Mouse (Mus musculus) neural tube, embryonic 10.5 days (tissue): ENCODE measurements around the gene Kif9.

Experiments used
- DNase-seq: peaks from one replicate; pipeline ENCODE4 v3.0.0-alpha.2; 2017; ENCODE audit warnings: low spot score; ENCODE audit errors: extremely low spot score

The Kif9 gene

GRCm38 (mm10) chr9:110476124-110477091, at the start of gene Kif9, which contains the start of gene Klhl18:
TSS of gene Kif9 (plus strand) at chr9:110476958.
TSS of gene Klhl18 (minus strand) at chr9:110476694.
- peak; percentile 98 for DNase-seq

GRCm38 (mm10) chr9:110431241-110431640, 45.5 kb upstream of the Kif9 start:
- DNase-seq: no peak

- no peak for DNase-seq
Observed at GRCm38 (mm10) chr9:110433045-110433444, 43.7 kb upstream of the Kif9 start.

- no peak for DNase-seq
Observed at GRCm38 (mm10) chr9:110436041-110436440, 40.7 kb upstream of the Kif9 start.

- DNase-seq: no peak
Observed at GRCm38 (mm10) chr9:110440049-110440448, 36.7 kb upstream of the Kif9 start.

GRCm38 (mm10) chr9:110440559-110440958, 36.2 kb upstream of the Kif9 start:
- no peak for DNase-seq

- no peak for DNase-seq
Observed at GRCm38 (mm10) chr9:110448356-110448755, 28.4 kb upstream of the Kif9 start.

- DNase-seq: peak; percentile 79
Observed at GRCm38 (mm10) chr9:110448857-110449617, 27.7 kb upstream of the Kif9 start.

- no peak for DNase-seq
Observed at GRCm38 (mm10) chr9:110452523-110452922, 24.2 kb upstream of the Kif9 start.

- no peak for DNase-seq
Observed at GRCm38 (mm10) chr9:110457926-110458325, 18.8 kb upstream of the Kif9 start.

GRCm38 (mm10) chr9:110459145-110459727, 17.5 kb upstream of the Kif9 start:
- DNase-seq: no peak

GRCm38 (mm10) chr9:110460884-110461815, 15.6 kb upstream of the Kif9 start:
- DNase-seq: no peak

GRCm38 (mm10) chr9:110462321-110462720, 14.4 kb upstream of the Kif9 start:
- DNase-seq: no peak

GRCm38 (mm10) chr9:110463983-110464591, 12.7 kb upstream of the Kif9 start:
- DNase-seq: no peak

- DNase-seq: no peak
Observed at GRCm38 (mm10) chr9:110465336-110465735, 11.4 kb upstream of the Kif9 start.

- DNase-seq: no peak
Observed at GRCm38 (mm10) chr9:110466179-110466578, 10.6 kb upstream of the Kif9 start.

GRCm38 (mm10) chr9:110477951-110478350, 1.2 kb downstream of the Kif9 start:
- DNase-seq: no peak

GRCm38 (mm10) chr9:110478639-110479038, 1.9 kb downstream of the Kif9 start:
- DNase-seq: no peak

GRCm38 (mm10) chr9:110488841-110489240, 12.1 kb downstream of the Kif9 start:
- no peak for DNase-seq

- DNase-seq: no peak
Observed at GRCm38 (mm10) chr9:110490913-110491312, 14.2 kb downstream of the Kif9 start.
